Mouse (Mus musculus): Measurements from ENCODE around the gene Fam214a. TPM values are rescaled to one million over a fixed set of nuclear protein-coding genes. Genes with fewer than 3 reads are reported as not detected.

Fam214a gene
- polyA plus RNA-seq, 1 experiment = 9.1 TPM

GRCm38 (mm10) chr9:74975911-74976563 lies 23.4 kb downstream of the Fam214a start:
- H3K27ac ChIP-seq (ENCODE audit: insufficient read depth, low read length) = peak overlapping the region; percentile 79
- TF ChIP-seq CTCF (IDR thresholded peaks at IDR 0.05; ENCODE audit: extremely low read depth, insufficient read depth, insufficient read length, insufficient replicate concordance) (no peak), POLR2A (IDR thresholded peaks at IDR 0.05; ENCODE audit: low read depth, low read length) (peak; percentile 50; the same call in 1 of the 2 replicates)
- peak; percentile 67 to 84 for DNase-seq (ENCODE audit: low read depth in 1 of 2, low spot score in 2 of 2)
- under 1% methylated on average over 23 of the region's 23 CpGs for WGBS
- no peaks in the 10 kb centered on the region for H3K36me3 ChIP-seq (ENCODE audit: control insufficient read depth, insufficient read depth, low read length)
- H3K4me1 ChIP-seq (ENCODE audit: control insufficient read depth, insufficient read depth, insufficient read length) = peaks cover 2% of the 10 kb centered on the region; the same call in 1 of the 2 replicates
- peak overlapping the region; percentile 60 for H3K4me3 ChIP-seq (ENCODE audit: extremely low read depth, insufficient read depth, insufficient read length)
- no peaks in the 10 kb centered on the region for H3K27me3 ChIP-seq (ENCODE audit: control insufficient read depth, insufficient read depth, low read length)

DNA sequence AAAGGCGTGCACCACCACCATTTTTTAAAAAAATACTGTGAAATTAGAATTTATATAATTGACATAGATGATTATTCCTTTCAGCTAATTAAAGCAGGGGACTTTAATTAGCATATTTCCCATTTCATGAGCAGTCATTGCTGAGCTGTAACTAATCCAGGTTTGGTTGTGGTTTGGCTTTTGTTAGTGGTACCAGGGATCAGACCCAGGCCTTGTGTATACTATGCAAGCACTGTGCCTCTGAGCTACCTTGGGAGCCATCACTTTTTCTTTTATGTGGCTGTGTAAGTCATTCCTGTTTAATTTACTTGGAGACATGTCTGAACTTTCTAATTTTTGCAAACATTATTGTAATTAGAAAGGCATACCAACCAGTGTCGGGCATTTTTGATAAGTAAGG lies 24.6 kb downstream of the Fam214a start:
- Histone ChIP-seq H3K27ac (ENCODE audit: insufficient read depth, low read length) (no peak overlapping the region), H3K4me1 (ENCODE audit: control insufficient read depth, insufficient read depth, insufficient read length) (peaks cover 2% of the 10 kb centered on the region; the same call in 1 of the 2 replicates), H3K4me3 (ENCODE audit: extremely low read depth, insufficient read depth, insufficient read length) (no peak overlapping the region), H3K36me3 (ENCODE audit: control insufficient read depth, insufficient read depth, low read length) (no peaks in the 10 kb centered on the region), H3K27me3 (ENCODE audit: control insufficient read depth, insufficient read depth, low read length) (no peaks in the 10 kb centered on the region)
- no peak for DNase-seq (ENCODE audit: low read depth in 1 of 2, low spot score in 2 of 2)
- TF ChIP-seq POLR2A (IDR thresholded peaks at IDR 0.05; ENCODE audit: low read depth, low read length) = no peak
- TF ChIP-seq CTCF (IDR thresholded peaks at IDR 0.05; ENCODE audit: extremely low read depth, insufficient read depth, insufficient read length, insufficient replicate concordance) = no peak
- 86% methylated on average over 2 of the region's 2 CpGs for WGBS

- TF ChIP-seq POLR2A (IDR thresholded peaks at IDR 0.05; ENCODE audit: low read depth, low read length) = no peak
- TF ChIP-seq CTCF (IDR thresholded peaks at IDR 0.05; ENCODE audit: extremely low read depth, insufficient read depth, insufficient read length, insufficient replicate concordance) = no peak
- Histone ChIP-seq H3K27ac (ENCODE audit: insufficient read depth, low read length) (no peak overlapping the region), H3K36me3 (ENCODE audit: control insufficient read depth, insufficient read depth, low read length) (no peaks in the 10 kb centered on the region), H3K27me3 (ENCODE audit: control insufficient read depth, insufficient read depth, low read length) (no peaks in the 10 kb centered on the region), H3K4me1 (ENCODE audit: control insufficient read depth, insufficient read depth, insufficient read length) (peaks cover 2% of the 10 kb centered on the region; the same call in 1 of the 2 replicates), H3K4me3 (ENCODE audit: extremely low read depth, insufficient read depth, insufficient read length) (no peak overlapping the region)
- WGBS = 89% methylated on average over 7 of the region's 7 CpGs
- no peak for DNase-seq (ENCODE audit: low read depth in 1 of 2, low spot score in 2 of 2)
Measured at GRCm38 (mm10) chr9:74977962-74978361, 25.3 kb downstream of the Fam214a start.

DNA sequence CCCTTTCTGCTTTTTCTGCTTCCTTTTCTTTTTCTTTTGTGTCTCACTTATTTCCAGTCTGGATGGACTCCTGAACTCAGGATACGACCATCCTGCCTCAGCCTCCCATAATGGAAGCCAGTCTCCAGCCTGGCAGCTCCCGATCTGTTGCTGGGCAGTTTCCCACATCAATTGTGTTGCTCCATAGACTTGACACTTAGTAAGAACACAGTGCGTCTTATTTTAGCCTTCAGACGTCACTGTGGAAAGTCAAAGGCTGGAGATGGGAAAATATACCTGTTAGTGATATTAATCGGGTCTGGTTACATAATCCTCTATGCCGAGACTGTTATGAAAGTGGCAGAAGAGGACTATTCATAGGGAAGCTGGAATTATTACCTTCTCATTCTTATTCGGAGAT lies 26.2 kb downstream of the Fam214a start:
- TF ChIP-seq CTCF (IDR thresholded peaks at IDR 0.05; ENCODE audit: extremely low read depth, insufficient read depth, insufficient read length, insufficient replicate concordance) = no peak
- TF ChIP-seq POLR2A (IDR thresholded peaks at IDR 0.05; ENCODE audit: low read depth, low read length) = no peak
- Histone ChIP-seq H3K27ac (ENCODE audit: insufficient read depth, low read length) (no peak overlapping the region), H3K27me3 (ENCODE audit: control insufficient read depth, insufficient read depth, low read length) (no peaks in the 10 kb centered on the region), H3K36me3 (ENCODE audit: control insufficient read depth, insufficient read depth, low read length) (no peaks in the 10 kb centered on the region), H3K4me3 (ENCODE audit: extremely low read depth, insufficient read depth, insufficient read length) (no peak overlapping the region), H3K4me1 (ENCODE audit: control insufficient read depth, insufficient read depth, insufficient read length) (peaks cover 2% of the 10 kb centered on the region; the same call in 1 of the 2 replicates)
- WGBS = 89% methylated on average over 7 of the region's 7 CpGs
- no peak for DNase-seq (ENCODE audit: low read depth in 1 of 2, low spot score in 2 of 2)

- DNase-seq (ENCODE audit: low read depth in 1 of 2, low spot score in 2 of 2) = no peak
- H3K36me3 ChIP-seq (ENCODE audit: control insufficient read depth, insufficient read depth, low read length) = no peaks in the 10 kb centered on the region
- H3K27ac ChIP-seq (ENCODE audit: insufficient read depth, low read length) = no peak overlapping the region
- H3K4me1 ChIP-seq (ENCODE audit: control insufficient read depth, insufficient read depth, insufficient read length) = peaks cover 2% of the 10 kb centered on the region; the same call in 1 of the 2 replicates
- no peak overlapping the region for H3K4me3 ChIP-seq (ENCODE audit: extremely low read depth, insufficient read depth, insufficient read length)
- TF ChIP-seq CTCF (IDR thresholded peaks at IDR 0.05; ENCODE audit: extremely low read depth, insufficient read depth, insufficient read length, insufficient replicate concordance) (no peak), POLR2A (IDR thresholded peaks at IDR 0.05; ENCODE audit: low read depth, low read length) (no peak)
- no peaks in the 10 kb centered on the region for H3K27me3 ChIP-seq (ENCODE audit: control insufficient read depth, insufficient read depth, low read length)
- whole genome bisulfite sequencing = 92% methylated on average over 5 of the region's 5 CpGs
Measured at GRCm38 (mm10) chr9:74979371-74979770, 26.7 kb downstream of the Fam214a start.

DNA sequence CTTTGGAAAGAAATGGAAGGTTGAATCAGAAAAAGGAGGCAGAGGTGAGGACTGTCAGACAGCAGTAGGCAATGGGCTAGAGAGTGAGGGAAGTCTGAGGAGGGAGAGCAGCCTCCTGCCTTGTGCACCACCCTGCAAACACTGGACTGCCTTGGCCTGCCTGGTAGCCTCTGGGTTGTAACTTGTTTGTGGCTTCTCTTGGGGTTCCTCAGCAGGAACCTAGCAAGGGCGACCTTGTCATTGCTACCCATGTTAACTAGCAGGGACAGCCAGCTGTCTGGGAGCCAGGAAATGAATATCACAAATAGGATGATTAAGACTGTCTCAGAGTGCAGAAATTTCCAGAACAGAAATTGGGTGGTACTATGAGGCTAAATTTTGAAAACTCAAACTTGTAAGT lies 27.2 kb downstream of the Fam214a start:
- no peak overlapping the region for H3K27ac ChIP-seq (ENCODE audit: insufficient read depth, low read length)
- no peak overlapping the region for H3K4me3 ChIP-seq (ENCODE audit: extremely low read depth, insufficient read depth, insufficient read length)
- no peaks in the 10 kb centered on the region for H3K36me3 ChIP-seq (ENCODE audit: control insufficient read depth, insufficient read depth, low read length)
- H3K27me3 ChIP-seq (ENCODE audit: control insufficient read depth, insufficient read depth, low read length) = no peaks in the 10 kb centered on the region
- 57% methylated on average over 1 of the region's 1 CpGs for WGBS
- TF ChIP-seq CTCF (IDR thresholded peaks at IDR 0.05; ENCODE audit: extremely low read depth, insufficient read depth, insufficient read length, insufficient replicate concordance) (no peak), POLR2A (IDR thresholded peaks at IDR 0.05; ENCODE audit: low read depth, low read length) (no peak)
- H3K4me1 ChIP-seq (ENCODE audit: control insufficient read depth, insufficient read depth, insufficient read length) = peaks cover 2% of the 10 kb centered on the region; the same call in 1 of the 2 replicates
- DNase-seq (ENCODE audit: low read depth in 1 of 2, low spot score in 2 of 2) = no peak

DNA sequence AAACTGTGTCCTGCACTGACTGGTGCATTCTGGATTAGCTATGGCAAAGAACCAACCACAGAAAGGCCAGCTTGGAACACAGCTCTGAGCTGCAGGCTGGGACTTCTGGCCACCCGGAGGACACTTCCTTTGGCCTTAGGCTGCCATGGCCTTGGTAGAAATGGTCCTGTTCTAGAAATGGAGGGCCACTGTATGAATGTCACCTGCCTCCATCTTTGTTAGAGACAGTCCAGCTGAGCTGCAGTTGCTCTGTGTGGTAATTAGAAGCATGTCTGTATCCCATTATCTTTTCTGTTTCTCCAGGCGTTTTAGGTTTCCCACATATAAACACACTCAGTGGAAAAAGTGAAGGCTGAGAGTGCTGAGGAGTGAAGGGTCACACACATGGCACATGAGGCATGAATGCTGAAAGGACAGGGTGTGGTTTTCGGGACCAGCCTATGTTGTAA lies 29.0 kb downstream of the Fam214a start:
- no peak for DNase-seq (ENCODE audit: low read depth in 1 of 2, low spot score in 2 of 2)

More for the DNA sequence above, 29.0 kb downstream of the Fam214a start:
- Histone ChIP-seq H3K27me3 (ENCODE audit: control insufficient read depth, insufficient read depth, low read length) (no peaks in the 10 kb centered on the region), H3K4me3 (ENCODE audit: extremely low read depth, insufficient read depth, insufficient read length) (no peak overlapping the region), H3K4me1 (ENCODE audit: control insufficient read depth, insufficient read depth, insufficient read length) (peaks cover 15% of the 10 kb centered on the region), H3K36me3 (ENCODE audit: control insufficient read depth, insufficient read depth, low read length) (no peaks in the 10 kb centered on the region), H3K27ac (ENCODE audit: insufficient read depth, low read length) (no peak overlapping the region)
- 79% methylated on average over 3 of the region's 3 CpGs for WGBS
- TF ChIP-seq CTCF (IDR thresholded peaks at IDR 0.05; ENCODE audit: extremely low read depth, insufficient read depth, insufficient read length, insufficient replicate concordance) (no peak), POLR2A (IDR thresholded peaks at IDR 0.05; ENCODE audit: low read depth, low read length) (no peak)
